Mouse (Mus musculus) liver, embryonic 11.5 days (tissue): ENCODE measurements around the gene Itgb2. TPM values are rescaled to one million over a fixed set of nuclear protein-coding genes. Genes with fewer than 3 reads are reported as not detected.

ENCODE experiments used
- ATAC-seq: fragments of 200-750 bp; cut with Nextera tagmentation; replicated peaks from 2 replicates; pipeline ENCODE4 v1.8.0; 2017; ENCODE audit warnings: moderate number of reproducible peaks, mild to moderate bottlenecking, moderate TSS enrichment, moderate library complexity; ENCODE audit not compliant: low FRiP score
- DNase-seq: peaks from one replicate; pipeline ENCODE4 v3.0.0-alpha.2; 2017; ENCODE audit warnings: low spot score
- H3K27ac ChIP-seq: fragments of 300-500 bp; sonication (generic); 2 replicates; pipeline ENCODE4 v1.5.1; 2014; ENCODE audit warnings: mild to moderate bottlenecking, low read depth, low read length, control low read depth
- H3K27me3 ChIP-seq: fragments of 300-500 bp; sonication (generic); replicated peaks from 2 replicates; pipeline ENCODE4 v1.6.1; 2014; ENCODE audit warnings: low read length, mixed read lengths; ENCODE audit not compliant: control insufficient read depth, insufficient read depth
- H3K36me3 ChIP-seq: fragments of 300-500 bp; sonication (generic); 2 replicates; pipeline ENCODE4 v1.6.1; 2014; ENCODE audit warnings: mild to moderate bottlenecking, low read length, moderate library complexity, mixed read lengths; ENCODE audit not compliant: control insufficient read depth, insufficient read depth
- H3K4me1 ChIP-seq: fragments of 300-500 bp; sonication (generic); replicated peaks from 2 replicates; pipeline ENCODE4 v1.6.1; 2014; ENCODE audit warnings: low read length, mixed read lengths; ENCODE audit not compliant: control insufficient read depth, insufficient read depth
- H3K4me2 ChIP-seq: fragments of 300-500 bp; sonication (generic); 2 replicates; pipeline ENCODE4 v1.6.1; 2014; ENCODE audit warnings: mild to moderate bottlenecking, control low read depth, moderate library complexity
- H3K4me3 ChIP-seq: fragments of 300-500 bp; sonication (generic); 2 replicates; pipeline ENCODE4 v1.5.1; 2014; ENCODE audit warnings: low read depth, low read length, control low read depth
- H3K9ac ChIP-seq: fragments of 300-500 bp; sonication (generic); 2 replicates; pipeline ENCODE4 v1.6.1; 2014; ENCODE audit warnings: low read depth, low read length, control low read depth
- H3K9me3 ChIP-seq: fragments of 300-500 bp; sonication (generic); 2 replicates; pipeline ENCODE4 v1.6.1; 2016; ENCODE audit warnings: low read length, inconsistent platforms, mixed read lengths; ENCODE audit not compliant: control insufficient read depth
- WGBS: fragments of 180-500 bp; shearing (Covaris S2); extraction: QIAGEN DNeasy Blood & Tissue Kit; methylation state at CpG from one replicate; pipeline ENCODE4 v1.1.7; 2014; 5-methylcytosine and 5-hydroxymethylcytosine counted together
- polyA plus RNA-seq: library from polyadenylated mRNA; unstranded; fragments of >200 nt; fragmentation: Nextera tagmentation; extraction: Ambion mirVana; gene quantifications from 2 replicates; pipeline ENCODE4 v1.2.1, GENCODE M21; 2014

The Itgb2 gene
- polyA plus RNA-seq, 1 experiment from 2014 or later = 18.6 TPM

- Histone ChIP-seq H3K9ac (no peak overlapping the region), H3K36me3 (no peaks in the 10 kb centered on the region), H3K27me3 (no peaks in the 10 kb centered on the region), H3K4me2 (peak overlapping the region; percentile 57), H3K4me3 (peak overlapping the region; percentile 10; the same call in 1 of the 2 replicates), H3K27ac (no peak overlapping the region), H3K9me3 (no peaks in the 10 kb centered on the region), H3K4me1 (peaks cover 10% of the 10 kb centered on the region; the same call in 1 of the 2 replicates)
- DNase-seq (no peak), ATAC-seq (0 out of 2 replicates have a peak, but pooled peaks have one; percentile 15)
- WGBS = 12% methylated on average over 18 of the region's 18 CpGs
Observed at GRCm38 (mm10) chr10:77522021-77522731, 7.9 kb upstream of the Itgb2 start.

- WGBS = 54% methylated on average over 12 of the region's 12 CpGs
- no peak for DNase-seq
- H3K4me1 ChIP-seq = peaks cover 6% of the 10 kb centered on the region; the same call in 1 of the 2 replicates
- H3K9ac ChIP-seq = no peak overlapping the region
- H3K4me3 ChIP-seq = peak overlapping the region; percentile 10; the same call in 1 of the 2 replicates
- no peaks in the 10 kb centered on the region for H3K36me3 ChIP-seq
- H3K27ac ChIP-seq = no peak overlapping the region
- no peak for ATAC-seq
- no peaks in the 10 kb centered on the region for H3K9me3 ChIP-seq
- H3K27me3 ChIP-seq = no peaks in the 10 kb centered on the region
- peak overlapping the region; percentile 57 for H3K4me2 ChIP-seq
Observed at GRCm38 (mm10) chr10:77522746-77523145, 7.3 kb upstream of the Itgb2 start.

DNA sequence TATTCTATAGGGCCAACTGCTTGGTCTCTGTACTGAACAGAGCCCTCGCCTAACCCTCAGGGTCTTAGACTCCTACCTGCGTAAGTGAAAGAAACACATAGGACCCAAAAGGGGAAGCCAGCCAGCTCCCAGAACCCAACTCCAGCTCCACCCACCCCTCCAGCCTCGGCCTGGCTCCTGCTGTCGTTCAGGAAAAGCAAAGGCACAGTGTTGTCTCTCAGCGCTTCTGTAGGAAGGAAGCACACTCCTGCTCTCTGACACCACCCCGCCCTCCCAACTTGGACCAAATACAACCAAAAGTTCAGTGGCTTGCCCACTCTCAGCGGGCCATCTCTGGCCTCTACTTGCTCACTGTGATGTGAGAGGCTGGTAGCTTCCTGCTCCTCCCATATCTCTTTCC is 6.7 kb upstream of the Itgb2 start:
- no peaks in the 10 kb centered on the region for H3K27me3 ChIP-seq
- H3K9me3 ChIP-seq = no peaks in the 10 kb centered on the region
- H3K4me2 ChIP-seq = peak overlapping the region; percentile 57
- DNase-seq = no peak
- no peak for ATAC-seq
- H3K27ac ChIP-seq = no peak overlapping the region
- peaks cover 7% of the 10 kb centered on the region for H3K4me1 ChIP-seq
- H3K36me3 ChIP-seq = no peaks in the 10 kb centered on the region
- H3K9ac ChIP-seq = no peak overlapping the region
- no peak overlapping the region for H3K4me3 ChIP-seq
- 43% methylated on average over 7 of the region's 7 CpGs for WGBS

- H3K4me2 ChIP-seq = no peak overlapping the region
- H3K27ac ChIP-seq = no peak overlapping the region
- H3K4me1 ChIP-seq = peaks cover 26% of the 10 kb centered on the region
- H3K9me3 ChIP-seq = no peaks in the 10 kb centered on the region
- DNase-seq (no peak), ATAC-seq (no peak)
- H3K4me3 ChIP-seq = no peak overlapping the region
- H3K36me3 ChIP-seq = no peaks in the 10 kb centered on the region
- H3K9ac ChIP-seq = no peak overlapping the region
- 75% methylated on average over 2 of the region's 2 CpGs for WGBS
- H3K27me3 ChIP-seq = no peaks in the 10 kb centered on the region
Observed at GRCm38 (mm10) chr10:77526488-77526887, 3.6 kb upstream of the Itgb2 start.

- Histone ChIP-seq H3K27ac (no peak overlapping the region), H3K36me3 (no peaks in the 10 kb centered on the region), H3K4me3 (no peak overlapping the region), H3K4me2 (no peak overlapping the region), H3K4me1 (peaks cover 25% of the 10 kb centered on the region), H3K9me3 (no peaks in the 10 kb centered on the region), H3K9ac (no peak overlapping the region), H3K27me3 (no peaks in the 10 kb centered on the region)
- ATAC-seq = no peak
- DNase-seq = no peak
- 74% methylated on average over 6 of the region's 6 CpGs for WGBS
Observed at GRCm38 (mm10) chr10:77528634-77529033, 1.4 kb upstream of the Itgb2 start.

DNA sequence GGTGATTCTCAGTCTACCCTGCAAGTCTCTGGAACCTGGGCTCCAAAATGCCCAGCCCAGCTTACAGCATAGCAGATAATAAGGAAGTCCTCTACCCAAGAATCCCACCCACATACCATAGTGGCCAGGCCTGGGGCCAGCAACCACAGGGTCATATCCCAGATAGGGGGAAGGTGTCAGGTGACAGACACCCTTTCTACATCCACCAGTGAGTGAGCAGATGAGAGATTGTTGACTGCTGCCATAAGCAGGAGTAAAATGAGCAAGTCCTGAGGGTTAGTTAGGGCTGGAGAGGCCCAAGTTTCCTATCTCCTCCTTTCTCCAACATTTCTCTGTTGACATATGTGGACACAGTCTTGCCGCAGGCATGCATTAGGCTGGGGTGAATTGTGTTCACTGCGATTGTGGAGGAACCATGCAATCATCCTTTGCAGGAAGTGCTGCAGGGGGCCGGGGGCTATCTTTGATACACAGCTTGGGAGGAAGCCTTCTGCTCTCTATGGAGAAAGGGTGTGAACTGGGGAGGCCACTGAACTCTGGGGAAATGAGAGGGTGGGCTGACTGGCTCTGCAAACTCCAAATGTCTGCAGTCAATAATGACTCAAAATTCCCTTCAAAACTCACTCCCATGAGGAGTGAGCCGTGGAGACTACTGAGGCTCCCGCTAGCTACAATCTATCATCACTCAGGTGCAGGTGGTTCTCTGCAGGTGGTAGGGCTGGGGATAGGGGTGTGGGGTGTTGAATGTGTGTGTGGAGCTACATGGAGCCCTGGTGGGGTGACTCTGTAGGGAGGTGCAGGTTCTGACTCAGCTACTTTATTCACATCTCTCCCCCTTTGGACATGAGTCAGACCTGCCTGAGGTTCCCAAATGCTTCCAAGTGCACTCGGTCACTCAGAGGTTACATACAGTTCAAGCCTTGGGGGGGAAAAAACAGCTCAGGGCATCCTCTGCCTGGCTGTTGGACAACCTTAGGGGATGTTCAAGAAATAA is 1.3 kb downstream of the Itgb2 start:
- Histone ChIP-seq H3K9ac (peak overlapping the region; percentile 64), H3K9me3 (no peaks in the 10 kb centered on the region), H3K4me2 (peak overlapping the region; percentile 61), H3K36me3 (no peaks in the 10 kb centered on the region), H3K27me3 (no peaks in the 10 kb centered on the region), H3K4me3 (peak overlapping the region; percentile 43), H3K4me1 (peaks cover 25% of the 10 kb centered on the region), H3K27ac (peak overlapping the region; percentile 78)
- DNase-seq = peak; percentile 46
- ATAC-seq = peak; percentile 77
- 36% methylated on average over 6 of the region's 6 CpGs for WGBS

GRCm38 (mm10) chr10:77532020-77532413 is 2.0 kb downstream of the Itgb2 start:
- H3K9ac ChIP-seq = no peak overlapping the region
- H3K9me3 ChIP-seq = no peaks in the 10 kb centered on the region
- WGBS = 50% methylated on average over 1 of the region's 1 CpGs
- ATAC-seq (peak; percentile 33; the same call in 1 of the 2 replicates), DNase-seq (no peak)
- no peaks in the 10 kb centered on the region for H3K36me3 ChIP-seq
- H3K4me3 ChIP-seq = no peak overlapping the region
- H3K4me2 ChIP-seq = peak overlapping the region; percentile 61
- no peaks in the 10 kb centered on the region for H3K27me3 ChIP-seq
- peaks cover 25% of the 10 kb centered on the region for H3K4me1 ChIP-seq
- peak overlapping the region; percentile 78 for H3K27ac ChIP-seq

- 54% methylated on average over 8 of the region's 8 CpGs for WGBS
- Histone ChIP-seq H3K36me3 (no peaks in the 10 kb centered on the region), H3K27me3 (no peaks in the 10 kb centered on the region), H3K27ac (no peak overlapping the region), H3K4me1 (peaks cover 3% of the 10 kb centered on the region; the same call in 1 of the 2 replicates), H3K4me2 (no peak overlapping the region), H3K9ac (no peak overlapping the region), H3K9me3 (no peaks in the 10 kb centered on the region), H3K4me3 (no peak overlapping the region)
- ATAC-seq (no peak), DNase-seq (no peak)
Observed at GRCm38 (mm10) chr10:77536727-77537126, 6.7 kb downstream of the Itgb2 start.
